Mouse (Mus musculus) midbrain, postnatal 0 days (tissue): ENCODE results near the gene Mindy4. TPM values are rescaled to one million over a fixed set of nuclear protein-coding genes. Genes with fewer than 3 reads are reported as not detected.

Experiments used
- ATAC-seq: fragments of 200-750 bp; cut with Nextera tagmentation; 2 replicates; pipeline ENCODE4 v1.8.0; 2017; ENCODE audit warnings: moderate number of reproducible peaks, mild to moderate bottlenecking, moderate TSS enrichment, moderate library complexity; ENCODE audit not compliant: low FRiP score
- DNase-seq: peaks from one replicate; pipeline ENCODE4 v3.0.0-alpha.2; 2015; ENCODE audit warnings: low spot score
- H3K27ac ChIP-seq: fragments of 300-500 bp; sonication (generic); 2 replicates; pipeline ENCODE4 v1.5.1; 2014; ENCODE audit warnings: low read depth, mild to moderate bottlenecking, low read length, mixed read lengths
- H3K27me3 ChIP-seq: fragments of 300-500 bp; sonication (generic); 2 replicates; pipeline ENCODE4 v1.6.1; 2014; ENCODE audit warnings: low read length, control low read depth, mixed read lengths; ENCODE audit not compliant: insufficient read depth
- H3K36me3 ChIP-seq: fragments of 300-500 bp; sonication (generic); 2 replicates; pipeline ENCODE4 v1.6.1; 2014; ENCODE audit warnings: low read length, control low read depth, mixed read lengths; ENCODE audit not compliant: insufficient read depth
- H3K4me1 ChIP-seq: fragments of 300-500 bp; sonication (generic); 2 replicates; pipeline ENCODE4 v1.6.1; 2014; ENCODE audit warnings: mild to moderate bottlenecking, control low read depth, antibody characterized with exemption, low read length, mixed read lengths; ENCODE audit not compliant: insufficient read depth
- H3K4me2 ChIP-seq: fragments of 300-500 bp; sonication (generic); 2 replicates; pipeline ENCODE4 v1.6.1; 2014; ENCODE audit warnings: low read depth, mild to moderate bottlenecking, low read length, mixed read lengths; ENCODE audit not compliant: poor library complexity, severe bottlenecking
- H3K4me3 ChIP-seq: fragments of 300-500 bp; sonication (generic); 2 replicates; pipeline ENCODE4 v1.5.1; 2014; ENCODE audit warnings: low read depth, mild to moderate bottlenecking, low read length, moderate library complexity
- H3K9ac ChIP-seq: fragments of 300-500 bp; sonication (generic); replicated peaks from 2 replicates; pipeline ENCODE4 v1.6.1; 2014; ENCODE audit warnings: mild to moderate bottlenecking, low read length, moderate library complexity, mixed read lengths; ENCODE audit not compliant: poor library complexity, severe bottlenecking
- H3K9me3 ChIP-seq: fragments of 300-500 bp; sonication (generic); 2 replicates; pipeline ENCODE4 v1.6.1; 2016; ENCODE audit warnings: low read length, control low read depth
- CTCF ChIP-seq: IDR thresholded peaks from 2 replicates; pipeline ENCODE4 v1.5.1; 2016; ENCODE audit warnings: antibody characterized with exemption, mild to moderate bottlenecking
- WGBS: fragments of 180-500 bp; shearing (Covaris S2); extraction: QIAGEN DNeasy Blood & Tissue Kit; methylation state at CpG from one replicate; pipeline ENCODE4 v1.1.7; 2014; 5-methylcytosine and 5-hydroxymethylcytosine counted together
- polyA plus RNA-seq: library from polyadenylated mRNA; unstranded; fragments of >200 nt; fragmentation: Nextera tagmentation; extraction: Ambion mirVana; gene quantifications from 2 replicates; pipeline ENCODE4 v1.2.1, GENCODE M21; 2015
- total RNA-seq: library from RNA; depleted of rRNA; stranded (reverse); fragments of >200 nt; gene quantifications from 2 replicates; pipeline ENCODE4 v1.2.3, GENCODE M21; 2014

Mindy4 gene
- total and polyA plus RNA-seq, 2 experiments from 2014 or later = 8.8 to 10.0 TPM

DNA sequence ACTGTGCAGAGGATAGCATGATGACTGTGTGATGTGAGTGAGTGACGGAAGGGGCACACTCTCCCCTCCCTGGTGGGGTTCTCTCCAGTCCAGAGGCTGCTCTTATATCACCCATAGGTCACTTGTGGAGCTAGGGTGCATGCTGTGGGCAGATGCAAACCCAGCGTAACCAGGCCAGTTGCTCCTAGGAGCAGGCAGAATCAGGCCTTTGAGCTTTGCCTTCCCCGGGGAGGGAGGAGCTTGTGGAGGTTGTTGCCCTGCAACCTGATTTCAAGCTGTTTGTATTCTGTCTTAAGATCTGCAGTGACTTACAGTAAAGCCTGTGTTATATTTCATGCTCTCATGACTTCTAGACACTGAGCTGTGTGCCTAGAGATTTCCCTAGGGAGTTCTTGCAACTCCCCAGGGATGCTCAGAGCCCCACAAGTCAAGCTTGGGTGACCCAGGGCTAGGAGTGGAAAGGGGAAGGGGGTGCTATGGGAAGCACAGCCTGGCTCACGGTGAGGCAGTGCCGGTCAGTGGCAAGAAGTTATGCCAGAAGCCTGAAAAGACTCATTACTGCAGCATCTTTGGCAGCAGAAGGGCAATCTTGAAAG is 84.9 kb downstream of the Mindy4 start:
- Histone ChIP-seq H3K36me3 (peaks cover 4% of the 10 kb centered on the region; the same call in 1 of the 2 replicates), H3K27me3 (no peaks in the 10 kb centered on the region), H3K9me3 (no peaks in the 10 kb centered on the region), H3K27ac (no peak overlapping the region), H3K4me1 (no peaks in the 10 kb centered on the region), H3K4me3 (no peak overlapping the region), H3K9ac (no peak overlapping the region), H3K4me2 (no peak overlapping the region)
- ATAC-seq = no peak
- TF ChIP-seq CTCF = no peak
- DNase-seq = no peak
- 93% methylated on average over 5 of the region's 5 CpGs for WGBS

GRCm38 (mm10) chr6:55294549-55295131 is 91.5 kb downstream of the Mindy4 start:
- ATAC-seq = no peak

GRCm38 (mm10) chr6:55295325-55295724 is 92.1 kb downstream of the Mindy4 start:
- DNase-seq (peak; percentile 19), ATAC-seq (no peak)
- TF ChIP-seq CTCF = no peak
- Histone ChIP-seq H3K36me3 (peaks cover 12% of the 10 kb centered on the region; the same call in 1 of the 2 replicates), H3K9me3 (no peaks in the 10 kb centered on the region), H3K27me3 (no peaks in the 10 kb centered on the region), H3K27ac (no peak overlapping the region), H3K4me2 (no peak overlapping the region), H3K9ac (no peak overlapping the region), H3K4me3 (no peak overlapping the region), H3K4me1 (no peaks in the 10 kb centered on the region)
- WGBS = 83% methylated on average over 1 of the region's 1 CpGs

More at GRCm38 (mm10) chr6:55294549-55295131, 91.5 kb downstream of the Mindy4 start:
- Histone ChIP-seq H3K9me3 (no peaks in the 10 kb centered on the region), H3K36me3 (peaks cover 12% of the 10 kb centered on the region; the same call in 1 of the 2 replicates), H3K4me1 (no peaks in the 10 kb centered on the region), H3K27ac (no peak overlapping the region), H3K27me3 (no peaks in the 10 kb centered on the region), H3K4me2 (no peak overlapping the region), H3K4me3 (no peak overlapping the region), H3K9ac (no peak overlapping the region)
- peak; percentile 36 for DNase-seq
- no peak for TF ChIP-seq CTCF
- 49% methylated on average over 19 of the region's 19 CpGs for whole genome bisulfite sequencing

DNA sequence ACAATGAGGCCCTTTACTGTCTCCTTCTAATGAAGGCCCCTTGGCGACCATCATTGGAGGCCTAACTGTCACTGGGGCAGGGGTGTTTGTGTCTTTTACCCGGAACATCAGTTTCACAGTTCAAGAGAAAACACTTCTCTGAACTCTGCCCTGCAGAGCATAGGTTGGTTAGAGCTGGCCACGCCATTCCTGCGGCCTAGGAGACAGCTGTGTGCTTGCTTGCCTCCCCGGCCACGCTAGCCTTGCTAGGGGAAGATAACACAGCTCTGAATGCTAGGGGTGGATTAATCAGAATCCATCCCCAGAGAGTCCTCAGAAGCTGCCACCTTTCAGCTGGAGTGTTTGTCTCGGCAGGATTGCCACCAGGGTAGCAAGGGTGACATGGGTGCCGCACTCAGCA is 96.3 kb downstream of the Mindy4 start:
- ATAC-seq (no peak), DNase-seq (no peak)
- Histone ChIP-seq H3K9ac (no peak overlapping the region), H3K4me1 (no peaks in the 10 kb centered on the region), H3K36me3 (peaks cover 17% of the 10 kb centered on the region), H3K27me3 (no peaks in the 10 kb centered on the region), H3K4me3 (no peak overlapping the region), H3K4me2 (no peak overlapping the region), H3K9me3 (no peaks in the 10 kb centered on the region), H3K27ac (no peak overlapping the region)
- WGBS = 91% methylated on average over 8 of the region's 8 CpGs
- TF ChIP-seq CTCF = no peak

DNA sequence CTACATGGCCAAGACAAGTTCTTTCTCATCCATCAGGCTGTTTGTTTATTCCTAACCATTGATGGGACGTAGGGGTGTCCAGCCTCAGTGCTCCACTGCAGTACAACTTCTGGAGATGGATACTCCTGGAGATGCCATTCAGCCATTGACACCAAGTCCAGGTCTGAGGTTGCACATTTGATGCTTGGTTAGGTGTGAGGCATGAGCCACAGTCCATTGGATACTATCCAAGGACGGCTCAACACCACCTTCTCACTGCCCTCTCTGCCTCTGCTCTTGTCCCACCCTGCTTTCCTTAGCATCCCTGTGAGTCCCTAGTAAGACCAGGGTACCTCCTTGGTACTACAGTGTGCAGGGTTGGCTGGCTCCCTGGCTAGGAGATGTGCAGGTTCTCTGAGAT is 96.7 kb downstream of the Mindy4 start:
- no peaks in the 10 kb centered on the region for H3K4me1 ChIP-seq
- no peaks in the 10 kb centered on the region for H3K27me3 ChIP-seq
- no peak for DNase-seq
- H3K27ac ChIP-seq = no peak overlapping the region
- peaks cover 17% of the 10 kb centered on the region for H3K36me3 ChIP-seq
- no peak for TF ChIP-seq CTCF
- H3K9me3 ChIP-seq = no peaks in the 10 kb centered on the region
- H3K9ac ChIP-seq = no peak overlapping the region
- no peak overlapping the region for H3K4me2 ChIP-seq
- WGBS = 98% methylated on average over 2 of the region's 2 CpGs
- ATAC-seq = no peak
- H3K4me3 ChIP-seq = no peak overlapping the region

- Histone ChIP-seq H3K4me3 (no peak overlapping the region), H3K27me3 (no peaks in the 10 kb centered on the region), H3K4me1 (no peaks in the 10 kb centered on the region), H3K4me2 (no peak overlapping the region), H3K9me3 (no peaks in the 10 kb centered on the region), H3K9ac (no peak overlapping the region), H3K36me3 (peaks cover 17% of the 10 kb centered on the region), H3K27ac (no peak overlapping the region)
- 90% methylated on average over 11 of the region's 11 CpGs for WGBS
- no peak for TF ChIP-seq CTCF
- ATAC-seq (no peak), DNase-seq (no peak)
Observed at GRCm38 (mm10) chr6:55300704-55301103, 97.5 kb downstream of the Mindy4 start.
